Mouse (Mus musculus): Measurements from ENCODE around the gene 9930022D16Rik.

Gene 9930022D16Rik

DNA sequence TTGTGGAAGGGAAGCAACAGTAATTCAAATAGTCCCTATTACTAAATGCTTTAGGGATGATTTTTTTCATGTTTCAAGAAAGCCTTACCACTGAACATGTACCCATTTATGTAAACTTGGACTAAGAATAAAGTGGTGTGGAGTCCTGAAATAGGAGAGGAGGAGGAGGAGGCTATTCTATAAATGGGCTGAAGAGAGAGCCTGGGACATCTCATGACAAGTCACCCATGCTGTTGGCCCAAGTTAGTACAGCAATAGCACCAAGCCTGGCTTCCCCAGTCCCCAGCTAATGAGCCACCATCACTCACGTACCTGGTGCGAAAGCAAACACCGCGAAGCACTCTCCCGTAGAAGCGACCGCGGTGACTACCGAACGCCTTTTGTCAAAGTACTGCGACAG is 44.4 kb downstream of the 9930022D16Rik start:
- DNase-seq: no peak

DNA sequence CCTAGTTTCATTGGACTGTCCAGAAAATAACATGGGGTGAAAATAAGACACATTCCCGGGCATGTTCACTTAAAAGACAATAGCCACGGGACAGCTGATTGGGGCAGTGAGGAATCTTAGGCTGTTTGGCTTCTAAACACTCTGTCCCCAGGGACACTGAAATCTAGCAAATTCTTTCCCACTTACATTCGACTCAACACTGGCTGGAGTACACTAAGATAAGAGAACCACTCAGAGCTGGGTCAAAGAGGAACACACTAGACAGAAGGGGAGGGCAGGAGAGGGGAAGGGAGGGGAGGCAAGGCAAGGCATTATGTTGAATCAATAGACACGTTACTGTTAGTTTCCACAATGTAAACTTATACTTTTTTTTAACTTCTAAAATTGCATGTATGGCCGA is 46.9 kb downstream of the 9930022D16Rik start:
- no peak for DNase-seq

DNA sequence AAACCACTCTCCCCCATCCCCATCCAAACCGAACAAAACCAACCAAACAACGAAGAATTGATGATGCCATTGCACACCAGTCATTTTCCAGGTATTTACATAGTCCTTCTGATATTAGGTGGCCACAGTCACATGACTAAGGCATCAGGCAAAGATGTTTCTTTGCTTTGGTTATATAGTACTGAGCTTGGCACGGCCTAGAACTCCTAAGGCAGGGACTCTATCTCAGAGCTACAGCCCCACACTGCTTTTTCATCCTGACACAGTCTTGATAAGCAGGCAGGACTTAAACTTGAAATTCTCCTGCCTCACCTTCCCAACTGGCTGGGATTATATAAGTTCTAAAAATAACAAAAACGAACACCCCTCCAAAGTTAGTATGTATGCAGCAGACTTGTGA is 51.4 kb downstream of the 9930022D16Rik start:
- no peak for DNase-seq

DNA sequence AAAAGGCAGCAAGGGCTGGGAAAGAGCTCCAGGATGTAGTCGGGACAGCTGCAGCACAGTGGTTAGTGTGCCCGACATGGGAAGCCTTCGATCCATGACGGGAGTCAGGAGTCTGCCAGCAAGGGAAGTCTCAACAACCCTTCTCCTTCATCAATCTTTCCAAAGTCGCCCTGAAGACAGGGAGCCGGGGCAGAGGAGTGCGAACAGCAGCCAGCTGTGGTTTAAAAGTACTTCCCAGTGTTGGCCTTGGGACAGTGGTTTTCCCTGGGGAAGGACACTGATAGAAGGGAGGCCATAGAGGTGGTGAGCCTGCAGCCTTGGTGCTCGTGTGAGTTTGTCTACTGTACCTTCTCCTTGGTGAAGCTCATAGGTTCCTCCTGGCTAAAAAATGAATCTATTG is 53.3 kb downstream of the 9930022D16Rik start:
- DNase-seq: no peak

DNA sequence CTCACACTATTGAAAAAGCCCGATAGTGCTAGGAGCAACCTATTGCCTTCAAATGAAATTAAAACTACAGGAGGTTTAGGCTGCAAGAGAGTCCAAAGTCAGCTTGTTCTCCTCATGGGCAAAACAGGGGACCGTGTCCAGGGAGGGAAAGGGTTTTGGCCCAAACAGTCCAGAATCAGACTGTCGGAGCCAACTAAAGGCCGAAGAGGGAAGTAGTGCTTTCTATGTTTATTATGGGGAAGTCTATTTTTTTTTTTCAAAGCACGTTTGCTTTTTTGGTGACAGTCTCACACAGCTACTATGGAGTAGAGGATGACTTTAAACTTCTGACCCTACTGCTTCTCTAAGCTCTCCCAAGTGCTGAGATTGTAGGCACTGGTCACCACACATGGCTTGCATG is 54.4 kb downstream of the 9930022D16Rik start:
- no peak for DNase-seq
